Mouse (Mus musculus): Measurements from ENCODE around the gene March1.

DNA sequence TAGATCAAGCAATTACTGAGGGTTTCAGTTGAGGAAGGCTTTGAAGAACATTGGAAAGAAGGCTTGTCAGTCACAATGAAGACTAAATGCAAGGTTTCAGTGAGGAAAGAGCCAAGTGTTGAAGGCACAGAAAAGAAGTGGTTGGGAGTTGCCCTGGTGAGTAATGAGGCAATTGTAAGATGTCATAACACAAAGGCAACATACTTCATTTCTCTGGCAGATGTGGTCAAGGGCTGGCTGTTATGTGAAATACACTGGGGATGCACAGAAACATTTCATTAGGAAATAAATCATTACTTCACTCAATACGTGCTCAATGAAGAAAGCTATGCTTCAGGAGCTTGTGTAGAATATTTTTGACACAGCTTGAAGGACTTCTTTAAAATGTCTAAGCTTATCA, 725.2 kb downstream of the March1 start:
- TF ChIP-seq CTCF (IDR thresholded peaks at IDR 0.05) (no peak), EP300 (IDR thresholded peaks at IDR 0.05; ENCODE audit: insufficient read depth, low read depth, low read length) (no peak)

Measured in heart, adult 2 months (tissue).